Mouse (Mus musculus) brown adipose tissue, adult 24 weeks (tissue): Measurements from ENCODE around the gene Mapk8ip1. TPM values are rescaled to one million over a fixed set of nuclear protein-coding genes. Genes with fewer than 3 reads are reported as not detected.
"Not testable (repeated sequence)": the region's sequence is repeated elsewhere in the genome, so short reads cannot be mapped to it uniquely, and the experiment has no call there.

Experiments
- H3K27ac ChIP-seq: fragments of 200-500 bp; replicated peaks from 2 replicates; pipeline ENCODE4 v1.5.1; 2012; ENCODE audit warnings: low read depth, mild to moderate bottlenecking, low read length
- H3K4me1 ChIP-seq: fragments of 200-500 bp; 2 replicates; pipeline ENCODE4 v1.6.1; 2012; ENCODE audit warnings: low read length, mixed read lengths; ENCODE audit not compliant: control insufficient read depth, insufficient read depth, insufficient read length
- H3K4me3 ChIP-seq: fragments of 200-500 bp; 2 replicates; pipeline ENCODE4 v1.5.1; 2012; ENCODE audit warnings: low read depth, mild to moderate bottlenecking, low read length, moderate library complexity; ENCODE audit not compliant: insufficient read depth
- polyA plus RNA-seq: library from polyadenylated mRNA; stranded (reverse); fragments of >200 nt; gene quantifications from 2 replicates; pipeline ENCODE4 v1.2.4, GENCODE M21; 2012; ENCODE audit not compliant: missing spikeins, insufficient read depth, insufficient read length

Mapk8ip1 gene
- polyA plus RNA-seq, 1 experiment: 9.6 TPM

GRCm38 (mm10) chr2:92408309-92409045, 7.4 kb upstream of the Mapk8ip1 start:
- no peak overlapping the region for H3K27ac ChIP-seq
- H3K4me1 ChIP-seq: 0 out of 2 replicates have a peak, but pooled peaks cover 3% of the 10 kb centered on the region
- no peak overlapping the region for H3K4me3 ChIP-seq

- no peaks in the 10 kb centered on the region; the same call in 1 of the 2 replicates for H3K4me1 ChIP-seq
- H3K4me3 ChIP-seq: no peak overlapping the region
- no peak overlapping the region for H3K27ac ChIP-seq
Observed at GRCm38 (mm10) chr2:92405687-92406086, 4.6 kb upstream of the Mapk8ip1 start.

GRCm38 (mm10) chr2:92404737-92405136, 3.7 kb upstream of the Mapk8ip1 start:
- Histone ChIP-seq H3K4me1 (no peaks in the 10 kb centered on the region; the same call in 1 of the 2 replicates), H3K27ac (no peak overlapping the region), H3K4me3 (no peak overlapping the region)

GRCm38 (mm10) chr2:92403776-92404319, 2.8 kb upstream of the Mapk8ip1 start:
- H3K4me1 ChIP-seq: no peaks in the 10 kb centered on the region; the same call in 1 of the 2 replicates
- H3K4me3 ChIP-seq: no peak overlapping the region
- H3K27ac ChIP-seq: no peak overlapping the region

- Histone ChIP-seq H3K4me3 (no peak overlapping the region), H3K4me1 (no peaks in the 10 kb centered on the region; the same call in 1 of the 2 replicates), H3K27ac (no peak overlapping the region)
Observed at GRCm38 (mm10) chr2:92402591-92403326, 1.7 kb upstream of the Mapk8ip1 start.

GRCm38 (mm10) chr2:92400682-92401081, 381 bp downstream of the Mapk8ip1 start:
- Histone ChIP-seq H3K4me1 (no peaks in the 10 kb centered on the region; the same call in 1 of the 2 replicates), H3K4me3 (peak overlapping the region; percentile 52), H3K27ac (no peak overlapping the region)

GRCm38 (mm10) chr2:92399877-92400276, 1.2 kb downstream of the Mapk8ip1 start:
- not testable (repeated sequence) for H3K4me3 ChIP-seq, H3K27ac ChIP-seq, H3K4me1 ChIP-seq

- no peak overlapping the region for H3K27ac ChIP-seq
- H3K4me1 ChIP-seq: no peaks in the 10 kb centered on the region
- no peak overlapping the region for H3K4me3 ChIP-seq
Observed at GRCm38 (mm10) chr2:92397436-92397835, 3.6 kb downstream of the Mapk8ip1 start.

GRCm38 (mm10) chr2:92395535-92395934, 5.5 kb downstream of the Mapk8ip1 start:
- Histone ChIP-seq H3K4me3 (no peak overlapping the region), H3K27ac (no peak overlapping the region), H3K4me1 (no peaks in the 10 kb centered on the region; the same call in 1 of the 2 replicates)

GRCm38 (mm10) chr2:92392318-92393264, 8.5 kb downstream of the Mapk8ip1 start:
- Histone ChIP-seq H3K27ac (no peak overlapping the region), H3K4me3 (peak overlapping the region; percentile 29; the same call in 1 of the 2 replicates), H3K4me1 (no peaks in the 10 kb centered on the region; the same call in 1 of the 2 replicates)

- Histone ChIP-seq H3K27ac (no peak overlapping the region), H3K4me3 (peak overlapping the region; percentile 29; the same call in 1 of the 2 replicates), H3K4me1 (no peaks in the 10 kb centered on the region; the same call in 1 of the 2 replicates)
Observed at GRCm38 (mm10) chr2:92391703-92392317, 9.3 kb downstream of the Mapk8ip1 start.

GRCm38 (mm10) chr2:92391116-92391515, 9.9 kb downstream of the Mapk8ip1 start:
- no peak overlapping the region for H3K4me3 ChIP-seq

GRCm38 (mm10) chr2:92390206-92390930, 10.7 kb downstream of the Mapk8ip1 start:
- no peak overlapping the region for H3K27ac ChIP-seq
- H3K4me1 ChIP-seq: no peaks in the 10 kb centered on the region; the same call in 1 of the 2 replicates
- H3K4me3 ChIP-seq: no peak overlapping the region

More at GRCm38 (mm10) chr2:92391116-92391515, 9.9 kb downstream of the Mapk8ip1 start:
- Histone ChIP-seq H3K27ac (no peak overlapping the region), H3K4me1 (no peaks in the 10 kb centered on the region; the same call in 1 of the 2 replicates)
